Mouse (Mus musculus) R1 (cell line): Measurements from ENCODE around the gene Ceacam9.

Experiments used
- DNase-seq: peaks from one replicate; pipeline ENCODE4 v3.0.0-alpha.2; 2018; ENCODE audit warnings: low read depth, low spot score

Ceacam9 gene

DNA sequence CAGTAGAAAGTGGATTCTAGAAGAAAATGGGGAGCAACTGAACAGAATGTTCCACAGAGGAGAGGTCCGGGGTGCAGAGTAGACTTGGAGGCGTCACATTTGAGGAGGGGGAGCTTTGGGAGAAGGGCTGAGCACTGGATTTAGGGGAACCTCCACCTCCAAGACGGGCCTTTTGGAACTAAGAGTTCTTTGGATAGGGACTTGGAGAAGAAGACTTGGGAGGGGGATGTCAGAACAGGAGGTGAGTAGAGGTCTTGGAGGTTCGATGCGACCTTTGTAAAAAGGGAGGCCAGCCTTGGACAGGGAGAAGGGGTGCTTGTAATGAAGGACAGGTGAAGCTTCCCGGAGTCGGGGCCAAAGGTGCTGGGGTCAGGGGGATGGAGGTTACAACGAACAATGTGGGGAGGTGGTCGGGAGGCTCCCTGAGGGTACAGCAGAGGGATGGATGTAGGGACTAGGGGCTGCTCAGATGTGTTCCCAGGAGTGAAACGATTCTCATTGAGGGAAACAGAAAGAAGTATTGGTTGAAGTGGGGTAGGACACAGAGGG lies 17.4 kb downstream of the Ceacam9 start:
- no peak for DNase-seq

DNA sequence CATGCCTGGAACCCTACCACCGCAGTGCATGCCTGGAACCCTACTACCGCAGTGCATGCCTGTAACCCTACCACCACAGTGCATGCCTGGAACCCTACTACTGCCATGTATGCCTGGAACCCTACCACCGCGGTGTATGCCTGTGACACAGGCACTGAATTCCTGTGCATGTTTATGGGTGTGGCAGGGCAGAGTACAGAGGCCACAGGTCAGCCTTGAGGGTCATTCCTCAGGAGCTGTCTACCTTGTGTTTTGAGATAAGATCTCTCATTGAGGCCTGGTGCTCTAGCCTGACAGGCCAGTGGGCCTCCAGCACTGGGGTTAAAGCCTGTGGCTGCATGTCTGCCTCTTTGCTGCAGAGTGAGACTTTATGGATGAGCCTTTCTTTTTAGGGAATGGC lies 23.6 kb downstream of the Ceacam9 start:
- no peak for DNase-seq

- DNase-seq = peak; percentile 74
These were observed 24.4 kb downstream of the Ceacam9 start for GRCm38 (mm10) chr7:16746093-16746492.

DNA sequence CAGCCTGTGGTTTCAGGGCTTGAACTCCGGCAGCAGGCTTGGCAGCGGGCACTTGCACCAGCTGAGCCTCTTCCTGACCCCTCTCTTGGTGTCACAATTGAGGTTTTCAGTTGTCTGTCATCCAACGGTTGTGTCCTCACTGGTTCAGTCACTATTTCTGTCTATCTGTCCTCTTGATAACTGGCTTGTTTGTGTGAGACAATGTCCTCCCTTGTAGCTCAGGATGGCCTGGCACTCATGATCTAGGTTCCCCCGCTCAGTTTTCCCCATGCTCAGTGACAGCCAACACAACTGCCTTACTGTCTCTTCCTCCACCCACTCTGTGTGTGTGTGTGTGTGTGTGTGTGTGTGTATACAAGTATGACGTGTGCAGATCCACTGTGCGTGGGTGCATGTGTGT lies 25.9 kb downstream of the Ceacam9 start:
- no peak for DNase-seq

GRCm38 (mm10) chr7:16752016-16752415 lies 30.3 kb downstream of the Ceacam9 start:
- DNase-seq = peak; percentile 79

- peak; percentile 53 for DNase-seq
These were observed 33.8 kb downstream of the Ceacam9 start for GRCm38 (mm10) chr7:16755362-16756017.

DNA sequence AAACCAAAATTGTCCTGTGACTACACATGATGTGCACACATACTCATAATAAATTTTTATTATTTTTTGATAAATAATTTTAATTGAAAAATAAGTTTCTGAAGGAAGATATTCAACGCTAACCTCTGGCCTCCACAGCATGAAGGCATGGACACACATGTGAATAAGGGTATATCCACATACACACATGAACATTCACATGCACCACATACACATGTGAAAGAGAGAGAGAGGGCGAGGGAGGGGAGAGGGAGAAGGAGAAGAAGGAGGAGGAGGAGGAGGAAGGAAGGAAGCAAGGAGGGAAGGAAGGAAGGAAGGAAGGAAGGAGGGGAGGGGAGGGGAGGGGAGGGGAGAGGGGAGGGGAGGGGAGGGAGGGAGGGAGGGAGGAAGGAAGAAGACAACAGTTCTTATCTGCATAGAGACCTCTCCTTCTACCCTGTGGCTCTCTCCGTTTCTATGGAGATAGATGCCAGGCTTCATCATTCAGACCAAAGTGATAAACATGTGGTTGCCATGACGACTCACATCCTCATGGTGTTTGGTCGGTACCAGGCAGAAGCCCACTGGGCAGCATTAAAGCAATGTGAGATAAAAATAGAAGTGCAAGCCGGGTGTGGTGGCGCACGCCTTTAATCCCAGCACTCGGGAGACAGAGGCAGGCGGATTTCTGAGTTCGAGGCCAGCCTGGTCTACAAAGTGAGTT lies 37.3 kb downstream of the Ceacam9 start:
- peak; percentile 86 for DNase-seq

- peak; percentile 79 for DNase-seq
These were observed 38.6 kb downstream of the Ceacam9 start for GRCm38 (mm10) chr7:16760292-16760691.

DNA sequence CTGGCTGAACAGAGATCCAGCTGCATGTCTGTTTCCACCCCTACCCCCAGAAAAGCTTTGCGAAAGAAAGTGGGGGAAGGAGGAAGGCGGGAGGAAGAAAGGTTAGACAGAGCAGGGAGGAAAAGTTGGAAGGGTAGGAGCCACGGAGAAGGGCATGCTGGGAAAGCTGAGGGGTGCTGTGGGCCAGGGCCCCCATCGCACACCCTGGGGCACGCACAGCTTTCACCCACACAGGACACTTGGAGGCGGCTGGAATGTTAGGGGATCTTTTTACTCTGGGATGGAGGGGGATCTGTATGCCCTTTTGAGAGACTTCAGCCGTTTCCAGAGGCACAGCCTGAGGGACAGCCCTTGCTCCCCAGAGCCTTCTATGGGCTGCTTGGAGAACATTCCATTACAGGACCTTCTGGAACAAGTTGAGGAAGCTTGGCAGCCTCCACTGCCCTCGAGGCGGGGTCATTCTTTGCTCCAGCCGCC lies 39.3 kb downstream of the Ceacam9 start:
- no peak for DNase-seq

GRCm38 (mm10) chr7:16761630-16762029 lies 39.9 kb downstream of the Ceacam9 start:
- DNase-seq = no peak

DNA sequence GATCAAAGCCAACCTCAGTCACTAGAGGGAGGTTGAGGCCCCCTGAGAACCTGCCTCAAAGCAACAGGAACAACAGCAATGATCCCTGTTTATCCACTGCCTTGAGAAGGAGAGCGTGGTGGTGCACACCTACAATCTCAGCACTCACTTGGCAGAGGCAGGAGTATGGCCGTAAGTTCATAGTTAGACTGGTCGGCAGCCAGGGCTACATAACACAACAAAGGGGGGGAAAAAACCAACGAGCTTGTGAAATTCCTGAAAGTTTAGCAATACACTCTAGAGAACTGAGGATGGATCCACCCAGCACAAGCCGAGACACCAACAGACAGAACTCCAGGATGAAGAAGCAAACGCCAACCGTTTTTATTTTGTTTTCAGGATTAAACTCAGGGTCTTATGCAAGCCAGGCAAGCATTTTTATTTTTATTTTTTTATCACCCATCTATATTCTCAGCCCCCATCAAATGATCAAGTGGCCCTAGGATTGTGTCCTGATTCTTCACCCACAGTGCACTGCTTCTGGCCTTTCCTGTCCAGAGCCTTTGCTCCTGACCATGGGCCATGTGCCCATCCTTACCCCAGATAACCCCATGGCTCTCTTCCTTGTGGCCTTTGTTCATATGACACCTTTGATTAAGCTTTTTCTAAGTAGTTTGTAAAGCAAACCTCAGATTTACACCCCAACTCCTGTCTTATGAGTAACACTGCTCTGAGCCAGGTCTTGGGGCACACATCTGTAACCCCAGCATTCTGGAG lies 41.9 kb downstream of the Ceacam9 start:
- DNase-seq = no peak

DNA sequence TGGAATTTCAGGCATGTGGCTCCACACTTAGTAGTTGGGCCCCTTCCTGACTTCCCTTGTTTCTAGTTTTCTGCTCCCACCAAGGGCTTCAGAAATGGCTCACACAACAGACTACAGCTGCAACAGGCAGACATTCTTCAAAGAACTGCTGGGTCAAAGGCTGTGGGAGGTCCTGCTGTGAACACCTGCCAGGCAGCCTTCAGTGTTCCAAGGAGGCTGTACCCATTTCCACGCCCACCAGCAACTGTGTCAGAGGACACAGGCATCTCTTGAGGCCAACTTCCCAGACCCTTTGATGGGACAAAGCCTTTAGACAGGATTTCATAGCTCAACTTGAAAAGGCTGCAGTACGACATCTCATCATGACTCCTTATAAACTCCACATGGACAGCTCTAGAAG lies 44.7 kb downstream of the Ceacam9 start:
- DNase-seq = peak; percentile 77
